Mouse (Mus musculus) lung, adult 2 months (tissue): ENCODE data around the gene Slc6a13.

Source experiments
- CTCF ChIP-seq: fragments of 200-500 bp; IDR thresholded peaks from 2 replicates; pipeline ENCODE4 v1.5.1; 2011; ENCODE audit warnings: mild to moderate bottlenecking, low read length, control low read depth; ENCODE audit not compliant: insufficient read depth
- POLR2A ChIP-seq: fragments of 200-500 bp; IDR thresholded peaks from 2 replicates; pipeline ENCODE4 v1.6.1; 2011; ENCODE audit warnings: low read depth, mild to moderate bottlenecking, control low read depth, low read length, borderline replicate concordance; ENCODE audit errors: extremely low read depth

- TF ChIP-seq CTCF (no peak), POLR2A (no peak)
Measured at GRCm38 (mm10) chr6:121328417-121328884, 28.4 kb downstream of the Slc6a13 start.
